Mouse (Mus musculus) heart, embryonic 11.5 days (tissue): ENCODE measurements around the gene Ccdc27. TPM values are rescaled to one million over a fixed set of nuclear protein-coding genes. Genes with fewer than 3 reads are reported as not detected.

Source experiments
- ATAC-seq: fragments of 200-750 bp; cut with Nextera tagmentation; replicated peaks from 2 replicates; pipeline ENCODE4 v1.8.0; 2017; ENCODE audit warnings: moderate library complexity; ENCODE audit not compliant: insufficient number of reproducible peaks, low FRiP score, low TSS enrichment
- H3K27ac ChIP-seq: fragments of 300-500 bp; sonication (generic); 2 replicates; pipeline ENCODE4 v1.5.1; 2014; ENCODE audit warnings: mild to moderate bottlenecking, low read depth, low read length
- H3K27me3 ChIP-seq: fragments of 300-500 bp; sonication (generic); 2 replicates; pipeline ENCODE4 v1.6.1; 2014; ENCODE audit warnings: mild to moderate bottlenecking, low read length, mixed read lengths; ENCODE audit not compliant: control insufficient read depth, insufficient read depth
- H3K36me3 ChIP-seq: fragments of 300-500 bp; sonication (generic); 2 replicates; pipeline ENCODE4 v1.6.1; 2014; ENCODE audit warnings: mild to moderate bottlenecking, low read length, moderate library complexity, mixed read lengths; ENCODE audit not compliant: control insufficient read depth, insufficient read depth
- H3K4me1 ChIP-seq: fragments of 300-500 bp; sonication (generic); 2 replicates; pipeline ENCODE4 v1.6.1; 2014; ENCODE audit warnings: low read length; ENCODE audit not compliant: control insufficient read depth, insufficient read depth
- H3K4me2 ChIP-seq: fragments of 300-500 bp; sonication (generic); 2 replicates; pipeline ENCODE4 v1.6.1; 2014; ENCODE audit warnings: mild to moderate bottlenecking, moderate library complexity
- H3K4me3 ChIP-seq: fragments of 300-500 bp; sonication (generic); 2 replicates; pipeline ENCODE4 v1.5.1; 2014; ENCODE audit warnings: low read depth, low read length
- H3K9ac ChIP-seq: fragments of 300-500 bp; sonication (generic); 2 replicates; pipeline ENCODE4 v1.6.1; 2014; ENCODE audit warnings: mild to moderate bottlenecking, low read depth, low read length, moderate library complexity
- H3K9me3 ChIP-seq: fragments of 300-500 bp; sonication (generic); replicated peaks from 2 replicates; pipeline ENCODE4 v1.6.1; 2016; ENCODE audit warnings: low read length; ENCODE audit not compliant: control insufficient read depth
- WGBS: fragments of 180-500 bp; shearing (Covaris S2); extraction: QIAGEN DNeasy Blood & Tissue Kit; methylation state at CpG from one replicate; pipeline ENCODE4 v1.1.7; 2014; ENCODE audit not compliant: insufficient replicate concordance; 5-methylcytosine and 5-hydroxymethylcytosine counted together
- polyA plus RNA-seq: library from polyadenylated mRNA; unstranded; fragments of >200 nt; fragmentation: Nextera tagmentation; extraction: Ambion mirVana; gene quantifications from 2 replicates; pipeline ENCODE4 v1.2.1, GENCODE M21; 2014

Ccdc27 gene
- polyA plus RNA-seq, 1 experiment from 2014 or later, result not detected

DNA sequence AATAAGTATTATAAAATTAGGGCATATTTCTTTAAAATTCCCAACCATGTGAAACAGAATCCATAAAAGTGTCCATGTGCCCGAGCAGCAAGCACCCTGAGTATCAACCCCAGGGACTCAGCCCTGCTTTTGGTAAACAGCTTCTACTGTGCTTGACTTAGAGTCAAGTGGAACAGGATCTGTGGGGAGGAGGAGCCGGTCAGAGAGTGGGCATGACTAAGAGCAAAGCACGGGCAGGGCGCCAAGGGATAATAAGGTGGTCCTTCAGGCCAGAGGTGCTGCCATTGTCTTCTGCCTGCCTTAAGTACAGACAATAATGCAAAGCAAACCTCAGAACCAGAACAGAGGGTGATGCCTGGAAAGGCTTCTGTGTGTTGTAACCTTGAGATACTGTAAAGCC is 34.7 kb downstream of the Ccdc27 start:
- Histone ChIP-seq H3K4me3 (no peak overlapping the region), H3K4me2 (no peak overlapping the region), H3K4me1 (peaks cover 4% of the 10 kb centered on the region), H3K27me3 (no peaks in the 10 kb centered on the region), H3K9ac (no peak overlapping the region), H3K27ac (no peak overlapping the region), H3K36me3 (peaks cover 11% of the 10 kb centered on the region; the same call in 1 of the 2 replicates), H3K9me3 (no peaks in the 10 kb centered on the region)
- 79% methylated on average over 4 of the region's 4 CpGs for WGBS
- no peak for ATAC-seq

- ATAC-seq, result no peak
- Histone ChIP-seq H3K9me3 (no peaks in the 10 kb centered on the region), H3K4me3 (no peak overlapping the region), H3K27me3 (no peaks in the 10 kb centered on the region), H3K27ac (no peak overlapping the region), H3K4me2 (no peak overlapping the region), H3K36me3 (peaks cover 13% of the 10 kb centered on the region; the same call in 1 of the 2 replicates), H3K9ac (no peak overlapping the region), H3K4me1 (no peaks in the 10 kb centered on the region)
- WGBS, result 89% methylated on average over 6 of the region's 6 CpGs
Observed at GRCm38 (mm10) chr4:154006264-154006663, 36.2 kb downstream of the Ccdc27 start.

GRCm38 (mm10) chr4:154005488-154005887 is 37.0 kb downstream of the Ccdc27 start:
- Histone ChIP-seq H3K4me3 (no peak overlapping the region), H3K27ac (no peak overlapping the region), H3K9me3 (no peaks in the 10 kb centered on the region), H3K27me3 (no peaks in the 10 kb centered on the region), H3K9ac (no peak overlapping the region), H3K4me1 (no peaks in the 10 kb centered on the region), H3K4me2 (no peak overlapping the region), H3K36me3 (peaks cover 13% of the 10 kb centered on the region; the same call in 1 of the 2 replicates)
- no peak for ATAC-seq
- WGBS, result 83% methylated on average over 5 of the region's 5 CpGs

- ATAC-seq, result no peak
- WGBS, result 85% methylated on average over 8 of the region's 8 CpGs
- Histone ChIP-seq H3K36me3 (peaks cover 34% of the 10 kb centered on the region), H3K27ac (no peak overlapping the region), H3K4me1 (no peaks in the 10 kb centered on the region), H3K27me3 (no peaks in the 10 kb centered on the region), H3K4me3 (no peak overlapping the region), H3K9ac (no peak overlapping the region), H3K4me2 (no peak overlapping the region), H3K9me3 (no peaks in the 10 kb centered on the region)
Observed at GRCm38 (mm10) chr4:153993505-153993904, 49.0 kb downstream of the Ccdc27 start.

DNA sequence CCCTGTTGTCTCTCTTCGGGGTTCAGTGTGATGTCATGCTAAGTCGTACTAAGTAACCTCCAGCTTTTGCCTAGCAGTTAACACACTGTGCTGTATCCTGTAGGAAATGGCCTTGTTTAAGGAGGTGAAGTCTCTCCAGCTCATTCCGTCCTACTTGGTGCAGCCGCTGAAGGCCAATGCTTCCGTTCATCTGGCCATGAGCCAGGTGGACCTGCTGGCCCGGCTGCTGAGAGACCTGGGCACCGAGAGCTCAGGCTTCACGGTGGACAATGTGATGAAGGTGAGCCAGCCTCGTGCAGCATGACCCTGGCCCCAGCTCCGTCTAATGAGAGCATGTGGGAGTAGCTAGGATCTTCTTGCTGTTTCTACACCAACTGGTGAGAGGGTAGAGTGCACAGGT is 49.8 kb downstream of the Ccdc27 start:
- Histone ChIP-seq H3K9me3 (no peaks in the 10 kb centered on the region), H3K4me2 (no peak overlapping the region), H3K36me3 (peaks cover 33% of the 10 kb centered on the region), H3K27me3 (no peaks in the 10 kb centered on the region), H3K9ac (no peak overlapping the region), H3K4me1 (no peaks in the 10 kb centered on the region), H3K27ac (no peak overlapping the region), H3K4me3 (no peak overlapping the region)
- WGBS, result 92% methylated on average over 10 of the region's 10 CpGs
- ATAC-seq, result no peak

GRCm38 (mm10) chr4:153980470-153980869 is 62.0 kb downstream of the Ccdc27 start:
- H3K27ac ChIP-seq, result no peak overlapping the region
- H3K9me3 ChIP-seq, result no peaks in the 10 kb centered on the region
- no peak overlapping the region for H3K4me2 ChIP-seq
- H3K36me3 ChIP-seq, result peaks cover 25% of the 10 kb centered on the region
- H3K27me3 ChIP-seq, result no peaks in the 10 kb centered on the region
- no peak for ATAC-seq
- no peak overlapping the region for H3K4me3 ChIP-seq
- 88% methylated on average over 11 of the region's 11 CpGs for WGBS
- H3K4me1 ChIP-seq, result peaks cover 4% of the 10 kb centered on the region
- H3K9ac ChIP-seq, result no peak overlapping the region

- ATAC-seq, result no peak
- Histone ChIP-seq H3K4me2 (no peak overlapping the region), H3K27ac (no peak overlapping the region), H3K36me3 (peaks cover 15% of the 10 kb centered on the region), H3K9ac (no peak overlapping the region), H3K4me1 (peaks cover 4% of the 10 kb centered on the region), H3K27me3 (no peaks in the 10 kb centered on the region), H3K9me3 (no peaks in the 10 kb centered on the region), H3K4me3 (no peak overlapping the region)
- 90% methylated on average over 10 of the region's 10 CpGs for WGBS
Observed at GRCm38 (mm10) chr4:153979243-153979642, 63.2 kb downstream of the Ccdc27 start.

Other genes starting within 250 kb of the Ccdc27 start
- 50.5 and 57.8 TPM in 2 replicates for gene A430005L14Rik, start 85.4 kb downstream of the Ccdc27 start, polyA plus RNA-seq
- 4.9 and 7.5 TPM in 2 replicates for gene Dffb, start 67.6 kb downstream of the Ccdc27 start, polyA plus RNA-seq
- 11.4 and 14.3 TPM in 2 replicates for gene Cep104, start 67.5 kb downstream of the Ccdc27 start, polyA plus RNA-seq
- 13.4 and 14.7 TPM in 2 replicates for gene Lrrc47, start 30.9 kb downstream of the Ccdc27 start, polyA plus RNA-seq
- gene Smim1, start 16.4 kb downstream of the Ccdc27 start, polyA plus RNA-seq, result 95.7 and 104 TPM in 2 replicates
- gene Trp73, start 97.5 kb upstream of the Ccdc27 start, polyA plus RNA-seq, result not detected in 2 replicates
- gene Wrap73, start 99.7 kb upstream of the Ccdc27 start, polyA plus RNA-seq, result 22.1 and 26.5 TPM in 2 replicates
- 125 and 135 TPM in 2 replicates for gene Tprgl, start 118.0 kb upstream of the Ccdc27 start, polyA plus RNA-seq
- gene Megf6, start 128.1 kb upstream of the Ccdc27 start, polyA plus RNA-seq, result 8.6 and 8.8 TPM in 2 replicates